13 mouse cellular contexts compared by ENCODE assay signal in the genomic region with DNA sequence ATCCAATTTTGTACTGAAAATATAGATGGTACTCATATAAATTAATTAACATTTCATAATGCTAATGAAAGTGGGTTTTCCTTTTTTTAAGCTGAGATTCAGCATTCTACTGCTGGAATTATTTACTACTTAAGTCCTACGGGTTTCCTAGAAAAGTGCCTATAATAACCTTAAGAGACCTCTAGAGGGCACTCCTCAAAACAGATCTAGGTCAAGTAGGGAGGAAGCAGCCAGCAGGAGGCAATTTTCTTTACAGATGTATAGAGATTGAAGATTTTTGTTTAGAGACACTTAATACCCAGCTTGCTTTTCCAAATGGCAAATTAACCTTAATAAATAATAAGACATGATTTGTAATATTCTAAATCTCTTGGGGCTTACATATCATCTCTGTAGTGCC.
DNase-seq lines count a peak whose midpoint lies in the region; ATAC-seq and TF ChIP-seq lines count a peak whose summit lies in the region.
"Had no signal": no experiment of that assay in that cellular context is flagged by ENCODE, and none has a peak within 500 bp of the region (broad histone marks: within the 10 kb centered on the region; RNA-seq: fewer than 3 reads in every experiment).

No protein-coding gene starts in this region.

- in situ Hi-C loops in Patski (cut with MboI; ENCODE audit: low pct_unique_long_range_greater_than_20kb), result loop anchor here (5.0 to 25.0 kb wide), 4 partner anchors 517 to 1225 kb away; no protein-coding TSS in a partner anchor

- TF ChIP-seq CTCF in Patski (IDR thresholded peaks at IDR 0.05), result peak; percentile 64

- ATAC-seq in Patski, result no peak
- no peak for ATAC-seq in cerebellum, adult (ENCODE audit: insufficient number of reproducible peaks, low FRiP score, low TSS enrichment)
- ATAC-seq: CD4-positive, CD25-positive, alpha-beta regulatory T cell, adult 4 months had no signal

- peak; percentile 25 to 57 for DNase-seq in cerebellum, postnatal 10 days
- DNase-seq in cerebellum, postnatal 25 days, result no peak
- DNase-seq in left cerebral cortex, postnatal 4 days, result peak; percentile 1
- no peak for DNase-seq in left cerebral cortex, postnatal 10 days (ENCODE audit: extremely low spot score in 1 of 2, low spot score in 2 of 2)
- peak; percentile 9 for DNase-seq in Patski (ENCODE audit: low read depth, low spot score)
- DNase-seq in hindlimb bud, embryonic 11.5 days (ENCODE audit: extremely low spot score, low read depth, low spot score), result peak; percentile 14
- no peak for DNase-seq in urinary bladder, adult 2 months (ENCODE audit: low spot score)
- DNase-seq: cerebellum, postnatal 36 days; thymus, postnatal 4 days had no signal

- CTCF ChIA-PET in Patski (lab: Charles Lee), result interaction anchor here (0.8 to 2.4 kb wide), 19 partner anchors 9 to 978 kb away, joined by 3 to 20 read pairs (median 4); no protein-coding TSS in a partner anchor

- intact Hi-C loops in left cerebral cortex, postnatal 4 days (cut with DNase I), result loop anchor here (5.0 kb wide), 1 partner anchor 820 kb away; the partner anchor contains the start of gene Cpeb2
- intact Hi-C loops in left cerebral cortex, postnatal 10 days (cut with DNase I), result loop anchor here (5.0 kb wide), 1 partner anchor 950 kb away; no protein-coding TSS in a partner anchor

- peaks cover 21% of the 10 kb centered on the region for H3K27me3 ChIP-seq in Patski
- H3K27me3 ChIP-seq: limb, embryonic 13.5 days; neural tube, embryonic 13.5 days had no signal

- POLR2A ChIA-PET in Patski (lab: Charles Lee), result interaction anchor here (0.8 kb wide), 1 partner anchor 897 kb away, joined by 3 read pairs; no protein-coding TSS in a partner anchor

Comparison
In these comparisons a context has a peak if more than half of its experiments do, and no peak if none do; other contexts are left out.
1. DNase-seq: peak in cerebellum, postnatal 10 days (2 of 2), left cerebral cortex, postnatal 4 days (single experiment), Patski (single experiment) and hindlimb bud, embryonic 11.5 days (single experiment); none in cerebellum, postnatal 25 days (0 of 2), left cerebral cortex, postnatal 10 days (0 of 2) and urinary bladder, adult 2 months (single experiment).